Comparison of ENCODE assay signal across 23 mouse cellular contexts in genomic region chr8:43616046-43616445, GRCm38 (mm10). TPM values are rescaled to one million over a fixed set of nuclear protein-coding genes. Genes with fewer than 3 reads are reported as not detected.
"Had no signal": no experiment of that assay in that cellular context is flagged by ENCODE, and none has a peak within 500 bp of the region (broad histone marks: within the 10 kb centered on the region; RNA-seq: fewer than 3 reads in every experiment).

No protein-coding gene starts in this region.

- H3K4me1 ChIP-seq: lung, embryonic 15.5 days; megakaryocyte, embryonic 14.5 days; midbrain, embryonic 13.5 days; midbrain, embryonic 15.5 days; neural tube, embryonic 12.5 days; stomach, embryonic 15.5 days had no signal

- DNase-seq: liver, postnatal 0 days; lung, adult 2 months; lung, postnatal 14 days; lung, postnatal 36 days; right cerebral cortex, postnatal 14 days; thymus, adult 2 months; thymus, postnatal 36 days had no signal

- H3K4me3 ChIP-seq: lung, embryonic 15.5 days; megakaryocyte, embryonic 14.5 days; midbrain, embryonic 13.5 days; midbrain, embryonic 15.5 days; neural tube, embryonic 12.5 days; stomach, embryonic 15.5 days had no signal

- H3K9me3 ChIP-seq: lung, embryonic 15.5 days; megakaryocyte, embryonic 14.5 days; midbrain, embryonic 13.5 days; midbrain, embryonic 15.5 days; neural tube, embryonic 12.5 days; stomach, embryonic 15.5 days had no signal

- H3K27ac ChIP-seq: lung, embryonic 15.5 days; macrophage; midbrain, embryonic 13.5 days; midbrain, embryonic 15.5 days; neural tube, embryonic 12.5 days; stomach, embryonic 15.5 days; stomach, postnatal 0 days had no signal

- H3K36me3 ChIP-seq: lung, embryonic 15.5 days; midbrain, embryonic 13.5 days; midbrain, embryonic 15.5 days; neural tube, embryonic 12.5 days; stomach, embryonic 15.5 days had no signal

- H3K27me3 ChIP-seq: lung, embryonic 15.5 days; megakaryocyte, embryonic 14.5 days; midbrain, embryonic 13.5 days; midbrain, embryonic 15.5 days; neural tube, embryonic 12.5 days; stomach, embryonic 15.5 days had no signal

- H3K9ac ChIP-seq: liver, postnatal 0 days; lung, embryonic 15.5 days; midbrain, embryonic 13.5 days; midbrain, embryonic 15.5 days; neural tube, embryonic 12.5 days; stomach, embryonic 15.5 days had no signal

RNA-seq across cellular contexts. Expression of gene Gm5346, which starts 11.0 kb away (rescaled TPM):
- total RNA-seq: megakaryocyte progenitor cell, adult 5-6 weeks; monocyte, adult 5-6 weeks had no signal
- polyA plus RNA-seq: liver, postnatal 0 days; lung, adult 2 months; lung, embryonic 15.5 days; lung, postnatal 0 days; macrophage; midbrain, embryonic 11.5 days; midbrain, embryonic 13.5 days; midbrain, embryonic 15.5 days; neural tube, embryonic 12.5 days; neural tube, embryonic 14.5 days; spleen, adult 2 months; stomach, embryonic 15.5 days; stomach, postnatal 0 days; thymus, adult 2 months had no signal

RNA-seq across cellular contexts. Expression of gene Adam26a, which starts 39.5 kb away (rescaled TPM):
- total RNA-seq: megakaryocyte progenitor cell, adult 5-6 weeks; midbrain, postnatal 0 days; monocyte, adult 5-6 weeks; neutrophil, adult 5-6 weeks had no signal
- polyA plus RNA-seq: liver, postnatal 0 days; lung, adult 2 months; lung, embryonic 15.5 days; lung, postnatal 0 days; macrophage; midbrain, embryonic 11.5 days; midbrain, embryonic 13.5 days; midbrain, embryonic 15.5 days; midbrain, postnatal 0 days; neural tube, embryonic 12.5 days; neural tube, embryonic 14.5 days; spleen, adult 2 months; stomach, embryonic 15.5 days; stomach, postnatal 0 days; thymus, adult 2 months had no signal
